Mouse (Mus musculus): ENCODE results near the gene Sox6.

GRCm38 (mm10) chr7:115536521-115536920 is 502.1 kb downstream of the Sox6 start:
- TF ChIP-seq CTCF (IDR thresholded peaks at IDR 0.05; ENCODE audit: low read depth, low read length) (no peak), POLR2A (IDR thresholded peaks at IDR 0.05; ENCODE audit: borderline replicate concordance, low read depth, low read length) (no peak)
